Mouse (Mus musculus): ENCODE data around the gene Zfp995. TPM values are rescaled to one million over a fixed set of nuclear protein-coding genes. Genes with fewer than 3 reads are reported as not detected.
"Not testable (repeated sequence)": the region's sequence is repeated elsewhere in the genome, so short reads cannot be mapped to it uniquely, and the experiment has no call there.

Gene Zfp995
- 21.1 and 22.2 TPM in 2 replicates for polyA plus RNA-seq (2011; ENCODE audit: insufficient read depth, insufficient read length, low read depth, missing spikeins)

- Histone ChIP-seq H3K27ac (ENCODE audit: insufficient read depth, low read length) (peak within 1 kb of the TSS; percentile 41), H3K4me3 (ENCODE audit: low read depth, low read length) (peak within 1 kb of the TSS; percentile 84), H3K9ac (ENCODE audit: low read depth, poor library complexity, severe bottlenecking) (peak within 1 kb of the TSS; percentile 76)
- H3K27me3 ChIP-seq (ENCODE audit: control insufficient read depth, insufficient read depth, low read length, poor library complexity, severe bottlenecking); H3K36me3 ChIP-seq (ENCODE audit: control insufficient read depth, insufficient read depth, low read length, poor library complexity, severe bottlenecking); H3K4me1 ChIP-seq (ENCODE audit: control insufficient read depth, insufficient read depth, low read length); H3K9me3 ChIP-seq (replicated peaks; ENCODE audit: control insufficient read depth, insufficient read depth, low read length, poor library complexity, severe bottlenecking): not testable (repeated sequence)
Observed at GRCm38 (mm10) chr17:21909456-21910052, at the start of gene Zfp995. Gene Zfp995 (minus strand): TSS chr17:21909926.

GRCm38 (mm10) chr17:21909039-21909438 is 687 bp downstream of the Zfp995 start:
- H3K4me3 ChIP-seq (ENCODE audit: low read depth, low read length) = peak overlapping the region; percentile 84
- H3K4me1 ChIP-seq (ENCODE audit: control insufficient read depth, insufficient read depth, low read length) = no peaks in the 10 kb centered on the region
- H3K9me3 ChIP-seq (replicated peaks; ENCODE audit: control insufficient read depth, insufficient read depth, low read length, poor library complexity, severe bottlenecking) = no peaks in the 10 kb centered on the region
- H3K27me3 ChIP-seq (ENCODE audit: control insufficient read depth, insufficient read depth, low read length, poor library complexity, severe bottlenecking) = no peaks in the 10 kb centered on the region
- H3K9ac ChIP-seq (ENCODE audit: low read depth, poor library complexity, severe bottlenecking) = peak overlapping the region; percentile 76
- TF ChIP-seq CTCF (IDR thresholded peaks at IDR 0.05; ENCODE audit: low read depth, low read length) = no peak
- no peak for TF ChIP-seq POLR2A (IDR thresholded peaks at IDR 0.05; ENCODE audit: insufficient read depth, low read length)
- TF ChIP-seq EP300 (IDR thresholded peaks at IDR 0.05; ENCODE audit: insufficient read depth, low read depth, low read length) = no peak
- H3K36me3 ChIP-seq (ENCODE audit: control insufficient read depth, insufficient read depth, low read length, poor library complexity, severe bottlenecking) = no peaks in the 10 kb centered on the region
- no peak overlapping the region for H3K27ac ChIP-seq (ENCODE audit: insufficient read depth, low read length)

- Histone ChIP-seq H3K27me3 (ENCODE audit: control insufficient read depth, insufficient read depth, low read length, poor library complexity, severe bottlenecking) (no peaks in the 10 kb centered on the region), H3K4me3 (ENCODE audit: low read depth, low read length) (no peak overlapping the region), H3K27ac (ENCODE audit: insufficient read depth, low read length) (no peak overlapping the region), H3K9me3 (replicated peaks; ENCODE audit: control insufficient read depth, insufficient read depth, low read length, poor library complexity, severe bottlenecking) (peaks cover 4% of the 10 kb centered on the region; the same call in 1 of the 2 replicates), H3K4me1 (ENCODE audit: control insufficient read depth, insufficient read depth, low read length) (no peaks in the 10 kb centered on the region), H3K36me3 (ENCODE audit: control insufficient read depth, insufficient read depth, low read length, poor library complexity, severe bottlenecking) (no peaks in the 10 kb centered on the region), H3K9ac (ENCODE audit: low read depth, poor library complexity, severe bottlenecking) (no peak overlapping the region)
- TF ChIP-seq CTCF (IDR thresholded peaks at IDR 0.05; ENCODE audit: low read depth, low read length) (no peak), EP300 (IDR thresholded peaks at IDR 0.05; ENCODE audit: insufficient read depth, low read depth, low read length) (no peak), POLR2A (IDR thresholded peaks at IDR 0.05; ENCODE audit: insufficient read depth, low read length) (no peak)
Observed at GRCm38 (mm10) chr17:21871256-21871655, 38.5 kb downstream of the Zfp995 start.

GRCm38 (mm10) chr17:21846322-21846582 is 63.5 kb downstream of the Zfp995 start:
- H3K9ac ChIP-seq (ENCODE audit: low read depth, poor library complexity, severe bottlenecking); H3K27me3 ChIP-seq (ENCODE audit: control insufficient read depth, insufficient read depth, low read length, poor library complexity, severe bottlenecking); H3K27ac ChIP-seq (ENCODE audit: insufficient read depth, low read length); H3K4me3 ChIP-seq (ENCODE audit: low read depth, low read length); H3K36me3 ChIP-seq (ENCODE audit: control insufficient read depth, insufficient read depth, low read length, poor library complexity, severe bottlenecking); H3K4me1 ChIP-seq (ENCODE audit: control insufficient read depth, insufficient read depth, low read length); H3K9me3 ChIP-seq (replicated peaks; ENCODE audit: control insufficient read depth, insufficient read depth, low read length, poor library complexity, severe bottlenecking): not testable (repeated sequence)

- no peak for TF ChIP-seq CTCF (IDR thresholded peaks at IDR 0.05; ENCODE audit: low read depth, low read length)
- TF ChIP-seq EP300 (IDR thresholded peaks at IDR 0.05; ENCODE audit: insufficient read depth, low read depth, low read length) = no peak
- no peak for TF ChIP-seq POLR2A (IDR thresholded peaks at IDR 0.05; ENCODE audit: insufficient read depth, low read length)
- Histone ChIP-seq H3K4me3 (ENCODE audit: low read depth, low read length) (peak within 1 kb of the TSS; percentile 75), H3K4me1 (ENCODE audit: control insufficient read depth, insufficient read depth, low read length) (no peaks in the 10 kb centered on the region), H3K27ac (ENCODE audit: insufficient read depth, low read length) (no peak within 1 kb of the TSS), H3K9ac (ENCODE audit: low read depth, poor library complexity, severe bottlenecking) (peak within 1 kb of the TSS; percentile 63), H3K27me3 (ENCODE audit: control insufficient read depth, insufficient read depth, low read length, poor library complexity, severe bottlenecking) (no peaks in the 10 kb centered on the region), H3K9me3 (replicated peaks; ENCODE audit: control insufficient read depth, insufficient read depth, low read length, poor library complexity, severe bottlenecking) (no peaks in the 10 kb centered on the region), H3K36me3 (ENCODE audit: control insufficient read depth, insufficient read depth, low read length, poor library complexity, severe bottlenecking) (no peaks in the 10 kb centered on the region)
Observed at GRCm38 (mm10) chr17:21845545-21846321, 64.0 kb downstream of the Zfp995 start, which contains the start of gene Zfp820. Gene Zfp820 (minus strand): TSS chr17:21845772.

GRCm38 (mm10) chr17:21838510-21838909 is 71.2 kb downstream of the Zfp995 start:
- H3K4me1 ChIP-seq (ENCODE audit: control insufficient read depth, insufficient read depth, low read length) = no peaks in the 10 kb centered on the region
- no peak overlapping the region for H3K9ac ChIP-seq (ENCODE audit: low read depth, poor library complexity, severe bottlenecking)
- H3K27ac ChIP-seq (ENCODE audit: insufficient read depth, low read length) = no peak overlapping the region
- TF ChIP-seq POLR2A (IDR thresholded peaks at IDR 0.05; ENCODE audit: insufficient read depth, low read length) = no peak
- TF ChIP-seq EP300 (IDR thresholded peaks at IDR 0.05; ENCODE audit: insufficient read depth, low read depth, low read length) = no peak
- TF ChIP-seq CTCF (IDR thresholded peaks at IDR 0.05; ENCODE audit: low read depth, low read length) = no peak
- no peak overlapping the region for H3K4me3 ChIP-seq (ENCODE audit: low read depth, low read length)
- no peaks in the 10 kb centered on the region for H3K9me3 ChIP-seq (replicated peaks; ENCODE audit: control insufficient read depth, insufficient read depth, low read length, poor library complexity, severe bottlenecking)
- H3K27me3 ChIP-seq (ENCODE audit: control insufficient read depth, insufficient read depth, low read length, poor library complexity, severe bottlenecking) = no peaks in the 10 kb centered on the region
- H3K36me3 ChIP-seq (ENCODE audit: control insufficient read depth, insufficient read depth, low read length, poor library complexity, severe bottlenecking) = no peaks in the 10 kb centered on the region; the same call in 1 of the 2 replicates

Other genes with a start within 250 kb of the Zfp995 start
- 6.1 and 15.7 TPM in 2 replicates for gene Gm10226, start 218.1 kb downstream of the Zfp995 start, polyA plus RNA-seq (2011; ENCODE audit: insufficient read depth, insufficient read length, low read depth, missing spikeins)
- 13.5 and 14.4 TPM in 2 replicates for gene Zfp760, start 202.2 kb downstream of the Zfp995 start, polyA plus RNA-seq (2011; ENCODE audit: insufficient read depth, insufficient read length, low read depth, missing spikeins)
- 12.1 and 24.0 TPM in 2 replicates for gene Zfp229, start 179.1 kb downstream of the Zfp995 start, polyA plus RNA-seq (2011; ENCODE audit: insufficient read depth, insufficient read length, low read depth, missing spikeins)
- 9.0 and 10.3 TPM in 2 replicates for gene Zfp820, start 64.2 kb downstream of the Zfp995 start, polyA plus RNA-seq (2011; ENCODE audit: insufficient read depth, insufficient read length, low read depth, missing spikeins)
- gene Zfp942, start 52.5 kb upstream of the Zfp995 start, polyA plus RNA-seq (2011; ENCODE audit: insufficient read depth, insufficient read length, low read depth, missing spikeins) = 22.0 and 22.2 TPM in 2 replicates
- 11.1 and 11.6 TPM in 2 replicates for gene Zfp943, start 52.6 kb upstream of the Zfp995 start, polyA plus RNA-seq (2011; ENCODE audit: insufficient read depth, insufficient read length, low read depth, missing spikeins)

All from ES-Bruce4 (cell line).